Mouse (Mus musculus) kidney, postnatal 10 days (tissue): ENCODE measurements around the gene Immp1l.
A peak's percentile ranks its signal among the peaks of the same experiment; 100 is the strongest.

ENCODE experiments used
- DNase-seq: peaks from one replicate; pipeline ENCODE4 v3.0.0; 2021; ENCODE audit warnings: mixed read lengths

Gene Immp1l

DNA sequence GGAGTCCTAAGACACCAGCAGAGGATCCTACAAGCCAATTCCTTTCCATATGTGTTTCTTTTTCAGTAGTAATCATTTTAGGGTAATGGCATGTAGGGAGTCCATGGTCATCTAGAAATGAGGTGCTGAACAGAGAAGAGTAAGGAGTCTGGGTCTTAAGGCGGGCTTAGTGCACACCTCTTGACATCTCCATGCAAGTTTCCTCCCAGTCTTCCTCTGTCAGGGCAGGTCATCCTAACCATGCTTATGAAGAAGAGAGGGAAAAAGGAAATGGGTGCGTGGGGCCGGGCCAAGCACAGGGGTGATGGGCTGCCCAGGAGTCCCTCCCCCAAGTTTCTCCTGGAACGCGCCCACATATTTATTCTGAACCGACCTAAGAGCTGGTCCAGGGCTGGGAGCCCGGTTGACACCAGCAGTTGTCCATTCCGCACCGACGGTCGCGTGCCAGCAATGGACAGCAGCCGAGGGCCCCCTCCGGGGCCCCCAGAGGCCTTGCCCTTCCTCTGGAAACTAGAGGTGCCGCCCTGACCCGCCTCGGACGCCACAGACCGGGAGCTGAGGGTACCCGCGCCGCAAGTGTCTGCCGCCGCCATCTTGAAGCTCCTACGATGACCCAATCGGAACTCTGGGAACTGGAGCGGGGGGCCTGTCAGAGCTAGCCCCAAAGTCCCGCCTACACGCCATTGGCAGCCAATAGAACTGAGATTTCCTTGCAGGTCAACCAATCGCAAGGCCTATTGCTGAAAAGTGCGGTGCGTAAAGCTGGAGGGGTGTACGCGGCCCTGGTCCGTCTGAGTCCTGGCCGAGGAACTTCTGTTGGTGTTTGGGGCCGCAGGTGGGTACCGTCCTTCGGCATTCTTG is at the start of gene Immp1l, which contains the start of gene Elp4:
Immp1l (plus strand) TSS at position 743 of the 861 bp plus-strand sequence.
Elp4 (minus strand) TSS at position 669 of the 861 bp plus-strand sequence.
- peak; percentile 97 for DNase-seq

- peak; percentile 6 for DNase-seq
Observed at GRCm38 (mm10) chr2:105854740-105855139, 49.7 kb upstream of the Immp1l start.

DNA sequence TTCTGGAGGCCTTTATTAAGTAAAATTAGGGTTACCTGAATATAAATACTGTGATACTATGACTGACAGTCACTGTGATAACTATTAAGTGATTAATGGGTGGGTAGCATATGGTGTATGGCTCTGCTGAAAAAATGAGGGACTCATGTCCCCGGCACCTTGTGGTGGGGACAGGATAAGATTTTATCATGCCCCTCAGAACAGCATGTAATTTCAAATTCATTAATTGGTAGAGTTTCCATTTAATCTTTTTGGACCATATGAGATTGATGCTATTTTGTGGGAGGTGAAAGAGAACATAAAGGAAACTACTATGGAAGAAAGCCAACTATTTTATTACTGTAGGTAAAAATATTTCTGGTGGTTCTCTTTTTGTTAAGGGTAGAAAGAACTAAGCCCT is 31.0 kb upstream of the Immp1l start:
- DNase-seq, result no peak

- no peak for DNase-seq
Observed at GRCm38 (mm10) chr2:105890816-105891215, 13.6 kb upstream of the Immp1l start.

- DNase-seq, result no peak
Observed at GRCm38 (mm10) chr2:105904757-105905146, 314 bp downstream of the Immp1l start.

- peak; percentile 12 for DNase-seq
Observed at GRCm38 (mm10) chr2:105908351-105908750, 3.9 kb downstream of the Immp1l start.

GRCm38 (mm10) chr2:105910611-105911010 is 6.2 kb downstream of the Immp1l start:
- DNase-seq, result no peak

DNA sequence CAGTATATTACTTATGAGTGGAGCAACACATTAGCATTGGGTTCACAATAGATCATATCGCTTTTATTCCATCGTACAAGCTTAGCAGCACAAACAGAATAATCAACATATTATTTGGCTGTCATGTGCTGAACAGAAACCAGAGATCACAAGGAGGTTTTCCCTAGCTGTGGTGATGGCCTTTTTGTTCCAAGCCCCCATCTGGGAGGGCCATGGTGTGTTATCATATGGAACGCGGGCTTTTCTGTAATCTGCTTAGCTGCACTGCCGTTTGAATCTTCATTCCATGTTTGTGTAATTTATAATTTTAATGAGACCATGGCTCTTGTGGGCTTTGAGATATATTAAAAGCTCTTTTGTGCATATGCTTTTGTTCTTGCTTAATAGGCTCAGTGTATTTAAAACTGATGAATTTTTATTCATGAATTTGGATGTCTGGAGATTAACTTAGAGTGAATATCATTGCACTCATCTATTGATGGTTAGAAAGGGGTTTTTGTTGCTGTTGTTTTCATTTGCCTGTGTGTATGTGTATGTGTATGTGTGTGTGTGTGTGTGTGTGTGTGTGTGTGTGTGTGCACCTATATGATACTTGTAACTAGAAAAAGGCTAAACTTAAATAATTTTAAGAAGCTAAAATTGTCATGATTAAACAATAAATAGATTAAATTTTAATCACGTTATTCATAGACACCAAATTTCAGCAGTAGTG is 9.4 kb downstream of the Immp1l start:
- DNase-seq, result no peak

- DNase-seq, result no peak
Observed at GRCm38 (mm10) chr2:105916671-105917070, 12.2 kb downstream of the Immp1l start.

- no peak for DNase-seq
Observed at GRCm38 (mm10) chr2:105917623-105918346, 13.3 kb downstream of the Immp1l start.

DNA sequence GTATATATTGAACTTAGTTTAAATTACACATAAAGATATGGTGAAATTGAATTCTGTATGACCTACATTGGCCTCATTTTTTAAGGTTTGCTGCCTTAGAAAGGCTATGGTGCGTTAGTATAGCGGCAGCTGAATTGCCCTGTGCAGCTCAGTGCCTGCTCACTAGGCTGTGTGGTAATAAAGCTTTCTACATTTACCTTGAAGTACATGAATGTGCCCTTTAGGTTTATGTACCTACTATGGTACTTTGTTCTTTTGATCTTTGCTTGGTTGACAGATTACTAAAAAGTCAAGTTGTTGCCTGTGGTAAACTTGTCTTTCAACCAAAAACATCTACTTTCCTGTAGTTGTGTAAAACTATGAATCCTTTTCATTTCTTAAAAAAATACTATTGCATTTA is 45.7 kb downstream of the Immp1l start:
- DNase-seq, result no peak

GRCm38 (mm10) chr2:105951350-105951940 is 47.0 kb downstream of the Immp1l start:
- no peak for DNase-seq

- DNase-seq, result no peak
Observed at GRCm38 (mm10) chr2:105953862-105954261, 49.4 kb downstream of the Immp1l start.

DNA sequence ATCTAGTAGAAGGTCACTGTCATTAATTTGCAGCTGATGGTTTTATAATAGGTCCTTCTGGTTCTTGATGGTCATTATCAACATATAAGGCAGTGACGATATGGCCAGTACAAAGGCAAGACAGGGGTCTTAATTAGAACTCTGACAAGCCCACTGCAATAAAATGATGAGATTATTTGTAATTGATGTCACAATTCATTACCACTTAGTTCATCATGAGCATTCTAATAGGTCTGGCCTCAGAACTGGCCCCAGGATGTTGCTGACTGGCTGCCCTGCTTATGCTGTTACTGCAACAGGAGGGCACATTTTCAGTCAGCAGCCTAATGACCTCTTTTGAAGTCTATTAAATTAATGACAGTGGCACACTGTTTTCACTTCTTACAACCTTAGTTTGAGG is 59.0 kb downstream of the Immp1l start:
- DNase-seq, result no peak

GRCm38 (mm10) chr2:105973941-105974340 is 69.5 kb downstream of the Immp1l start:
- no peak for DNase-seq

DNA sequence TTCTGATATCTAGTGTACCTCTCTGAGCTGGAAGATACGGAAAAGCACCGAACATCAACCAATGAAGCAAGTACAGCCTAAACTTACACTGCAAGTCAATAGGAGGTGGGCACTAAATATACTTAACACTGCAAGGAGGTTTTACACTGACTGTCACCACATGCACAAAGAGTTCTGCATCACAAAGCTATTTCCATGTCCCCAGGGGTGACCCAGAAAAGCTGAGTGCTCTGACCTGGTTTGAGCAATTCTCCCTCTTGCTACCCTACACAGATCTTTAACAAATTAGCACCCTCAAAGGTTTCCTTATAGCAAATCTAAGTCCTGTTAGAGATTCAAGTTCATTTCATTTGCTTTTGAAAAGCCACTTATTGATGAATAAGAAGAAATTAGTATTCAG is 73.6 kb downstream of the Immp1l start:
- DNase-seq, result no peak

GRCm38 (mm10) chr2:105985206-105985605 is 80.8 kb downstream of the Immp1l start:
- DNase-seq, result no peak

GRCm38 (mm10) chr2:105987131-105987530 is 82.7 kb downstream of the Immp1l start:
- no peak for DNase-seq

- DNase-seq, result no peak
Observed at GRCm38 (mm10) chr2:105987999-105988398, 83.6 kb downstream of the Immp1l start.

DNA sequence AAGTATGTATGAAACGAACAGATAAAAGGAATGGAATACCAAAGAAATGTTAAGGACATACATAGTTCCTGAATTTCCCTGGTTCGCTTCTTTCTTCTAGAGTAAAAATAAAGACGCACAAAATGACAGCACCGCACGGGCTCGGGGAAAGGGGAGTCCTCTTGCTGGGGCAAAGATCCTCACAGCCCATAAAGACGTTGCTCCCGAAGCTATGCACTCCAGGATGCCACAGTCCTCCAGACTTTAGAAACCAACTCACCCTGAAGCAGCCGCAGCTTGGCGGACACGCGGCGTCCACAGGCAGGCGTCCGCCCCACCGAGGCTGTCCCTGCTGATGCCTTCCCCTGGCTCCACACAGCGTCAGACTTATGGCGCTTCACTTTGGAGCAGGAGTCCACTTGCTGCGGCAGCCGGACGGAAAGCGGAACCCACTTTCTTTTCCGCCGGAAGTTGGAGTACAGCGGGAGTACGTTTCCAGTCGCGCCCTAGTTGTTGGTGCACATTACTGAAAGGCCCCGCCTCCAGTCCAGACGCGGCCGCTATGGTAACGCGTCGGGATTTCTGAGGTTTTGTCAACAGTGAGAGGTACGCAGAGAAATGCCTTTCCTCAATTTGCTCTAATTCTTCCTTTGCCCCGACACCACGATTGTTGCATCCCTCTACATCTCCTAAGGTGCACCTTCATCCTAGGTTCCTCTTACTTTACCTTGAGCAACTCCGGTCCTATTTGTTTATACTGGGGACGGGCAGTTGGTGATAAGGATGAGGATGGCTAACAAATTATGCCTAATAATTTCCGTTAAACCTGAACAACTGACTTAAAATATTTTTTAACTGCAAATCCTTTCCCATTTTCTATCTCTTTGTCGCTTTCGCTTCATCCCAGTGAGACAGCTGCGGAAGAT is 98.6 kb downstream of the Immp1l start, which contains the start of gene Dnajc24:
Dnajc24 (minus strand) TSS at position 715 of the 905 bp plus-strand sequence.
- DNase-seq, result peak; percentile 93

DNA sequence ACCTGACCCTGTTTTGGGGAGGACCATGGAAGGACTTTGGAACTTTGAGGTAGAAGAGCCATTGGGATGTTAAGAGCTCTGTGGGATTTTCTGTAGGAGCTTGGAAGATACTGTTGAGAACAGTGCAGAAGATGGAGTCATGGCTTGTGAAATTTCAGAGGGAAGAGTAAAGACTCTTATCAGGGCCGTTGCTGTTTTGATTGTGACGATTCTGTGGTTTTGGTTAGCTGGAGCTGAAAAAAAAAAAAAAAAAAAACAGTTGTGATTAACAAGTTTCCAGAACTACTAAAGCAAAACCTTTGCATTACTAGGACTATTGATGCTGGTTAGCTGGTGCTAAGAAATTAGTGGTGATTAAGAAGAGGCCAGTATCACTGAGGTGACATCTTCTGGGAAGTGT is 104.0 kb downstream of the Immp1l start:
- no peak for DNase-seq
